Mouse (Mus musculus): ENCODE measurements around the gene Sh3bgrl3. TPM values are rescaled to one million over a fixed set of nuclear protein-coding genes. Genes with fewer than 3 reads are reported as not detected.
"Not testable (repeated sequence)": the region's sequence is repeated elsewhere in the genome, so short reads cannot be mapped to it uniquely, and the experiment has no call there.

Gene Sh3bgrl3
- polyA plus RNA-seq, 1 experiment: 85.6 TPM

DNA sequence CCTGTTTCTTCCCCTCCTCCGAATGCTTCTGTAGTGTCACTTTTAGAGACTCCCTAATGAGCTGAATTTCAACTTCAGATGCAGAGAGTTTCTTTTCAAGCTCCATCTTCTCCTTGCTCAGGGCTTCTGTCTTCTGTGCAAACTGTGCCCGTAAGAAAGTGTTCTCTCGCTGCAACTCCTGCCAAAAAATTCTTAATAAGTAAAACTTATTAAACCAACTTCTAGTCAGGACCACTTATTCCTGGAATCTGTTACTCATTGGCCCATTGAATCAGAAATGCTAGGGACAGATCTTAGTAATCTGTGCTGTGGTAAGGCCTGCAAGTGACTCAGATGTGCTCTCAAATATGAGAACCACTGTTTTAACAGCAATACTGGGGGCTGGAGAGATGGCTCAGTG is 23.5 kb upstream of the Sh3bgrl3 start:
- no peak overlapping the region for H3K27ac ChIP-seq (ENCODE audit: control insufficient read depth, insufficient read depth, low read depth, low read length)
- H3K27me3 ChIP-seq (ENCODE audit: control insufficient read depth, insufficient read depth, low read length): no peaks in the 10 kb centered on the region
- peaks cover 7% of the 10 kb centered on the region for H3K36me3 ChIP-seq (ENCODE audit: control insufficient read depth, insufficient read depth, low read length)
- H3K4me1 ChIP-seq (ENCODE audit: control insufficient read depth, insufficient read depth, low read length): no peaks in the 10 kb centered on the region; the same call in 1 of the 2 replicates
- TF ChIP-seq POLR2A (IDR thresholded peaks at IDR 0.05; ENCODE audit: control insufficient read depth, low read depth, low read length): no peak
- no peak for TF ChIP-seq CTCF (IDR thresholded peaks at IDR 0.05; ENCODE audit: control insufficient read depth, insufficient read depth, insufficient replicate concordance, low read depth, low read length)
- H3K4me3 ChIP-seq (ENCODE audit: control insufficient read depth, low read depth, low read length): no peak overlapping the region

DNA sequence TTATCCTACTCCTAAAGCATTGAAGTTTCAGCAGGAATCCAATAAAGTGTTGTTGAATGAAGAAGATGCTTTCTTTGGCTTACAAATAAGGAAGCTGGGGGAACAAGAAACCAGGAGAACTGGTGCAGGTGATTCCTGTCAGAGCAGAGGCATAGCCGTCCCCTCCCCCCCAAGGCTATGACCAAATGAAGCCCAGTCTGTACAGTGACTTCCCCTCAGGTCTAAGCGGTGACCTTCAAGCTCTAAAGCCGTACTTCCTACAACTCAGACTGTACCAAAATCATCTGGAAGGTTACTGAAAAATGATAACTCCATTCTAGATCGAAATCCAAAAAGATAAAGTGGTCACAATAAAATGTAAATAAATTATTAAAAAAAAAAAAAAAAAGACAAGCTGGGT is 20.8 kb upstream of the Sh3bgrl3 start:
- Histone ChIP-seq H3K27ac (ENCODE audit: control insufficient read depth, insufficient read depth, low read depth, low read length) (no peak overlapping the region), H3K4me3 (ENCODE audit: control insufficient read depth, low read depth, low read length) (no peak overlapping the region), H3K27me3 (ENCODE audit: control insufficient read depth, insufficient read depth, low read length) (no peaks in the 10 kb centered on the region), H3K4me1 (ENCODE audit: control insufficient read depth, insufficient read depth, low read length) (no peaks in the 10 kb centered on the region; the same call in 1 of the 2 replicates), H3K36me3 (ENCODE audit: control insufficient read depth, insufficient read depth, low read length) (peaks cover 7% of the 10 kb centered on the region)
- TF ChIP-seq POLR2A (IDR thresholded peaks at IDR 0.05; ENCODE audit: control insufficient read depth, low read depth, low read length) (no peak), CTCF (IDR thresholded peaks at IDR 0.05; ENCODE audit: control insufficient read depth, insufficient read depth, insufficient replicate concordance, low read depth, low read length) (no peak)

DNA sequence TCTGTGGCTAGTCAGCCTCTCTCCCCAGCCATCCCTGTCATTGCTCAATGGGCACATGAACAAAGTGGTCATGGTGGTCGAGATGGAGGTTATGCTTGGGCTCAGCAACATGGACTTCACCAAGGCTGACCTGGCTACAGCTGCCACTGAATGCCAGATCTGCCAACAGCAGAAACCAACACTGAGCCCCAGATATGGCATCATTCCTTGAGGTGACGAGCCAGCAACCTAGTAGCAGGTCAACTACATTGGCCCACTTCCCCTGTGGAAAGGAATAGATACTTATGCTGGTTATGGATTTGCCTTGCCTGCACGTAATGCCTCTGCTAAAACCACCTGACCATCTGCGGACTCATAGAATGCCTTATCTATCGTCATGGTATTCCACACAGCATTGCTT is 15.7 kb upstream of the Sh3bgrl3 start:
- not testable (repeated sequence) for H3K36me3 ChIP-seq (ENCODE audit: control insufficient read depth, insufficient read depth, low read length); H3K27me3 ChIP-seq (ENCODE audit: control insufficient read depth, insufficient read depth, low read length); H3K4me1 ChIP-seq (ENCODE audit: control insufficient read depth, insufficient read depth, low read length); H3K27ac ChIP-seq (ENCODE audit: control insufficient read depth, insufficient read depth, low read depth, low read length); H3K4me3 ChIP-seq (ENCODE audit: control insufficient read depth, low read depth, low read length)

DNA sequence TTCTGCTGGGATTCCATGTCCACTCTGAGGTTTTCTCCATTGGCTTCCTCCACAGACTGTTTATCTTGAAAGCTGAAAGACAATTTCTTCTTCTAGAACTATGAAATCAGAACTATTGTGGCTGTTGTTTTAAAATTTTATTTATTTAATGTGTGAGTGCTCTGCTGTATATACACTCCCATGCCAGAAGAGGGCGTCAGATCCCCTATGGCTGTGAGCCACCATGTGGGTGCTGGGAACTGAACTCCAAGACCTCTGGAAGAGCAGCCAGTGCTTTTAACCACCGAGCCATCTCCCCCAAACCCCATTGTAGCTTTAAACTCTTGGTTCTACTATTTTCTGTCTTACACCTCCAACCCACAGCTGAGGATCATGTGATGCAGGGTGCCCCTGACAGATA is 10.3 kb upstream of the Sh3bgrl3 start:
- H3K27me3 ChIP-seq (ENCODE audit: control insufficient read depth, insufficient read depth, low read length): no peaks in the 10 kb centered on the region
- TF ChIP-seq POLR2A (IDR thresholded peaks at IDR 0.05; ENCODE audit: control insufficient read depth, low read depth, low read length): no peak
- peaks cover 1% of the 10 kb centered on the region for H3K36me3 ChIP-seq (ENCODE audit: control insufficient read depth, insufficient read depth, low read length)
- no peaks in the 10 kb centered on the region for H3K4me1 ChIP-seq (ENCODE audit: control insufficient read depth, insufficient read depth, low read length)
- no peak overlapping the region for H3K4me3 ChIP-seq (ENCODE audit: control insufficient read depth, low read depth, low read length)
- H3K27ac ChIP-seq (ENCODE audit: control insufficient read depth, insufficient read depth, low read depth, low read length): no peak overlapping the region

DNA sequence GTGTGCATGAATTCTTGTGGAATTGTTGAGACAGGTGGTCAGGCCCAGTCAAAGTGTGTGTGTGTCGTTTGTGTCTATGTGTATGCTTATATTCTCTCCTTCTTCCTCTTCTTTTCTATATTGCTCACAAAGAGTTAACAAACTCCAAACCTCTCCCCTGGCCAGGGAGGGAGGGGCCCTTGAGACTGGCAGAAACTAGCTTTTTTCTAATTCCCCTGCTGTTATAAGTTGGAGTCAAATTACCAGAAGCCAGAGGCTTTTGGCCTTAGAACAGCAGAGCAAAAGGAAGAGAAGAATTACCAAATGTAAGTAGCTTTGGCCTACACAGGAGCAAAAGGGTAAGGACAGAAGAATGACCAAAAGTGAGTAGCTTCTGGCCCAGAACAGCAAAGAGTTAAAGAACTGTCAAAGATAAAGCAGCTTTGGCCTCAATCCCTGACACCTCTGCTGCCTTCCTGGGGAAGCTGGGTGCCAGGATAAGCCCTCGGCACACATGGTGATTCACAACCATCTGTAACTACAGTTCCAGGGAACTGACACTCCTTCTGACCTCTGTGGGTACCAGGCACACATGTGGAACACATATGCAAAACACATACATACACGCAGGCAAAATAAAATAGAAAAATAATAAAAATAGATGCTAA is 7.8 kb upstream of the Sh3bgrl3 start:
- Histone ChIP-seq H3K4me1 (ENCODE audit: control insufficient read depth, insufficient read depth, low read length) (no peaks in the 10 kb centered on the region), H3K27ac (ENCODE audit: control insufficient read depth, insufficient read depth, low read depth, low read length) (no peak overlapping the region), H3K4me3 (ENCODE audit: control insufficient read depth, low read depth, low read length) (no peak overlapping the region), H3K27me3 (ENCODE audit: control insufficient read depth, insufficient read depth, low read length) (no peaks in the 10 kb centered on the region), H3K36me3 (ENCODE audit: control insufficient read depth, insufficient read depth, low read length) (peaks cover 1% of the 10 kb centered on the region)
- TF ChIP-seq CTCF (IDR thresholded peaks at IDR 0.05; ENCODE audit: control insufficient read depth, insufficient read depth, insufficient replicate concordance, low read depth, low read length) (no peak), POLR2A (IDR thresholded peaks at IDR 0.05; ENCODE audit: control insufficient read depth, low read depth, low read length) (no peak)

DNA sequence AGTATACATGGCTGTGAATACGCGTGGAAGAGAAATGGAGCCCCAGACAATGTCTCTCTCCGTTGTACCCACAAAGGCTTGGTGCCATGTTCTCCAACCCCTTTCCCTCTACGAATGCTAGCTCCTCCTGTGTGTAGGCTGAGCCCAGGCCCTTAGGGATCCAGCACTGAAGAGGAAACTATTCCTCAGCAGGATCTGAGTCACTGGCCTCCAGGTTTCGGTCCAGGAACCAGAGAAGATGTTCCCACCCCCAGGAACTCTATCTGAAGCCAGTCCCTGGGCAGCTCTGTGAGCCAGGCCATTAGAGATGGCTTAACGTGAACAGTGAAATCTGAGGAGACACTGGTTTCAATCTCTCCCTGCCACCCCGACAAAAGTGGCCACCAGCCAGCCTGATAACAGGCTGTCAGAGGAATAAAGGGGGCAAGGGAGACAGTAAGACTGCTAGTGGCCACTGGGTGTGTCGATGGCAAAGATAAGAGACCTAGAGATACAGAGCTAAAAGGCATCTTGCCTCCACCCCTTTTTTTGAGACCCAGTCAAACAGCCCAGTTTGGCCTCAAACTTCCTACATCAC is 4.0 kb upstream of the Sh3bgrl3 start:
- peaks cover 11% of the 10 kb centered on the region for H3K4me1 ChIP-seq (ENCODE audit: control insufficient read depth, insufficient read depth, low read length)

DNA sequence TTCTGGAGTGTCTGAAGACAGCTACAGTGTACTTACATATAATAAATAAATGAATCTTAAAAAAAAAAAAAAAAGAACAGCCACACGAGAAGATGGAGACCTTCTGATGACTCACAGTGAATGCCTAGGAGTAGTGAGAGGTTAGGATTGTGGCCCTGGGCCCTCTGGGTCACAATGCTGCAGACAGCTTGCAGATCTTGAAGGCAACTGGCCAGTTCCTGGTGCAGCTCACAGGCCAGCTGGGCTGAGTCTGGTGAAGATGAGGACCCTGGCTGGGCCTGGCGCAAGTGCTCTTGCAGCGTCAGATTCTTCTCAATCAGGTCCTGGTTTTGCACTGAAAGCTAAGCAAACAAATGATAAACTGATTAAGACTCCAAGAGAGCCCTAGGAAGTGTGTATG is 3.5 kb upstream of the Sh3bgrl3 start:
- Histone ChIP-seq H3K27me3 (ENCODE audit: control insufficient read depth, insufficient read depth, low read length) (no peaks in the 10 kb centered on the region), H3K36me3 (ENCODE audit: control insufficient read depth, insufficient read depth, low read length) (peaks cover 1% of the 10 kb centered on the region; the same call in 1 of the 2 replicates), H3K4me1 (ENCODE audit: control insufficient read depth, insufficient read depth, low read length) (peaks cover 15% of the 10 kb centered on the region), H3K27ac (ENCODE audit: control insufficient read depth, insufficient read depth, low read depth, low read length) (no peak overlapping the region), H3K4me3 (ENCODE audit: control insufficient read depth, low read depth, low read length) (no peak overlapping the region)
- TF ChIP-seq CTCF (IDR thresholded peaks at IDR 0.05; ENCODE audit: control insufficient read depth, insufficient read depth, insufficient replicate concordance, low read depth, low read length): no peak
- no peak for TF ChIP-seq POLR2A (IDR thresholded peaks at IDR 0.05; ENCODE audit: control insufficient read depth, low read depth, low read length)

More for the DNA sequence above, 4.0 kb upstream of the Sh3bgrl3 start:
- no peak overlapping the region for H3K27ac ChIP-seq (ENCODE audit: control insufficient read depth, insufficient read depth, low read depth, low read length)
- H3K27me3 ChIP-seq (ENCODE audit: control insufficient read depth, insufficient read depth, low read length): no peaks in the 10 kb centered on the region
- peaks cover 1% of the 10 kb centered on the region for H3K36me3 ChIP-seq (ENCODE audit: control insufficient read depth, insufficient read depth, low read length)
- no peak overlapping the region for H3K4me3 ChIP-seq (ENCODE audit: control insufficient read depth, low read depth, low read length)
- TF ChIP-seq CTCF (IDR thresholded peaks at IDR 0.05; ENCODE audit: control insufficient read depth, insufficient read depth, insufficient replicate concordance, low read depth, low read length) (no peak), POLR2A (IDR thresholded peaks at IDR 0.05; ENCODE audit: control insufficient read depth, low read depth, low read length) (no peak)

All from testis, adult 2 months (tissue).